Mouse (Mus musculus) heart, postnatal 0 days (tissue): ENCODE measurements around the gene Rtn4.

ENCODE experiments used
- CTCF ChIP-seq: IDR thresholded peaks from 2 replicates; pipeline ENCODE4 v1.5.1; 2016; ENCODE audit warnings: antibody characterized with exemption, control low read depth, low read depth
- EP300 ChIP-seq: IDR thresholded peaks from 2 replicates; pipeline ENCODE4 v1.6.1; 2016; ENCODE audit warnings: antibody characterized with exemption, low read depth

- TF ChIP-seq CTCF (no peak), EP300 (no peak)
These were observed 53.5 kb downstream of the Rtn4 start for GRCm38 (mm10) chr11:29746203-29746602.
